Mouse (Mus musculus) megakaryocyte, embryonic 14.5 days (primary cell): ENCODE measurements around the gene Pptc7.

Source experiments
- FLI1 ChIP-seq: IDR thresholded peaks from 2 replicates; pipeline ENCODE4 v1.6.1; 2012; ENCODE audit warnings: low read length, inconsistent platforms, mixed read lengths
- GATA1 ChIP-seq: IDR thresholded peaks from 3 replicates; pipeline ENCODE4 v1.6.1; 2012; ENCODE audit warnings: mixed read lengths, low read length, inconsistent platforms, borderline replicate concordance

DNA sequence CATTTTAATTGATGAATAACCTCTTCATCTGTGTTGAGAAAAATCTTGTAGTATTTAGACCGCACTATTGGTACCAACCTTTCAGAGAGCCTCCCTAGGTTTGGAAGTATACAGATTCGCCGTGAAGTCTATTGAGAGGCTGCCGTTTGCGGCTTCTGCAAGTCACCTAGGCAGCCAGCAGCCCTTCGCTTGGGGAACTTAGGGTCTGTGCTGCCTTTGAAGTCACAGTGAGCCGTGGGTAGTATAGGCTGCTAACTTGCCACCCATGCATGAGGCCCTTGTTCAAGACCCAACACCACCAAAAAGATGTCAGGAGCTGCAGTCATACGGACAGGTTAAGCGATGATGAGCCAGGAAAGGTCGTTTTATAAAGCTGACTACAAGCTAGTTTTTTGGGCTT, 2.0 kb downstream of the Pptc7 start:
- TF ChIP-seq GATA1 (no peak), FLI1 (no peak)
